Mouse (Mus musculus) G1E (cell line): ENCODE measurements around the gene Psmc3ip.

Experiments
- CTCF ChIP-seq: IDR thresholded peaks from 2 replicates; pipeline ENCODE4 v1.5.1; 2012; ENCODE audit warnings: low read depth, low read length, inconsistent platforms, mixed read lengths
- GATA1 ChIP-seq: IDR thresholded peaks from 2 replicates; pipeline ENCODE4 v1.6.1; 2012; ENCODE audit warnings: borderline replicate concordance, low read length, inconsistent platforms, mixed read lengths
- GATA2 ChIP-seq: IDR thresholded peaks from 2 replicates; pipeline ENCODE4 v1.6.1; 2012; ENCODE audit warnings: low read depth, low read length, inconsistent platforms, borderline replicate concordance
- POLR2AphosphoS5 ChIP-seq: IDR thresholded peaks from 2 replicates; pipeline ENCODE4 v1.6.1; 2012; ENCODE audit warnings: low read depth, low read length, inconsistent platforms; ENCODE audit not compliant: insufficient replicate concordance

- TF ChIP-seq CTCF (no peak), POLR2AphosphoS5 (no peak), GATA1 (no peak), GATA2 (no peak)
Measured at GRCm38 (mm10) chr11:101110708-101111107, 15.5 kb upstream of the Psmc3ip start.
